Mouse (Mus musculus) heart, postnatal 0 days (tissue): ENCODE results near the gene Pappa.

ENCODE experiments used
- CTCF ChIP-seq: IDR thresholded peaks from 2 replicates; pipeline ENCODE4 v1.5.1; 2016; ENCODE audit warnings: antibody characterized with exemption, control low read depth, low read depth
- EP300 ChIP-seq: IDR thresholded peaks from 2 replicates; pipeline ENCODE4 v1.6.1; 2016; ENCODE audit warnings: antibody characterized with exemption, low read depth

DNA sequence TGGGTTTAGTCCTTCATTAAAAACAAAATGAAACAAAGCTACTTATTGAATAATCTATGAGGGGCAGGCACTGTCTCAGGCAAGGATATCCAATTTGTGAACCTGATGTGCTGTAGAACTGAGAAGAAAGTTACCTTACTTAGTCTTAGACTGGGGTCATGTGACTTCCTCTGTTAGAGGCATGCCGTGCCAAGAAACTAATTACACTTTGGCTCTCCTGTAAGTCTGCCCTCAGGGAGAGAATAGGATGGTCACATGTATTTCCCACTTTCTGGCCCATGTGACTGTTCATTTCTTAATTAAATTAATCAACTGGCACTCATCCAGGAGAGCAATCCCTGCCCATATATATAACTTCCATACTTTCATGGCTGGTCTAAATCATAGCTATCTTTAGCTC is 209.7 kb downstream of the Pappa start:
- TF ChIP-seq CTCF (no peak), EP300 (no peak)
